Mouse (Mus musculus) layer of hippocampus, adult 18-20 months (tissue): ENCODE results near the gene Ints5. TPM values are rescaled to one million over a fixed set of nuclear protein-coding genes. Genes with fewer than 3 reads are reported as not detected.
A peak's percentile ranks its signal among the peaks of the same experiment; 100 is the strongest.

Experiments used
- DNase-seq, 2 experiments: peaks; one replicate each; pipeline ENCODE4 v3.0.0; 2022; ENCODE audit warnings: low spot score in 2 of 2
- microRNA-seq, 2 experiments: library from miRNA; unstranded; fragments of <30 nt; microRNA quantifications; one replicate each; pipeline ENCODE4 v1.2.0; 2021
- total RNA-seq, 2 experiments: library from RNA; stranded (reverse); gene quantifications; 2 replicates each; pipeline ENCODE4 v1.2.3; 2021

The Ints5 gene
- total RNA-seq, 2 experiments from 2014 or later: 25.6 to 26.3 TPM

DNA sequence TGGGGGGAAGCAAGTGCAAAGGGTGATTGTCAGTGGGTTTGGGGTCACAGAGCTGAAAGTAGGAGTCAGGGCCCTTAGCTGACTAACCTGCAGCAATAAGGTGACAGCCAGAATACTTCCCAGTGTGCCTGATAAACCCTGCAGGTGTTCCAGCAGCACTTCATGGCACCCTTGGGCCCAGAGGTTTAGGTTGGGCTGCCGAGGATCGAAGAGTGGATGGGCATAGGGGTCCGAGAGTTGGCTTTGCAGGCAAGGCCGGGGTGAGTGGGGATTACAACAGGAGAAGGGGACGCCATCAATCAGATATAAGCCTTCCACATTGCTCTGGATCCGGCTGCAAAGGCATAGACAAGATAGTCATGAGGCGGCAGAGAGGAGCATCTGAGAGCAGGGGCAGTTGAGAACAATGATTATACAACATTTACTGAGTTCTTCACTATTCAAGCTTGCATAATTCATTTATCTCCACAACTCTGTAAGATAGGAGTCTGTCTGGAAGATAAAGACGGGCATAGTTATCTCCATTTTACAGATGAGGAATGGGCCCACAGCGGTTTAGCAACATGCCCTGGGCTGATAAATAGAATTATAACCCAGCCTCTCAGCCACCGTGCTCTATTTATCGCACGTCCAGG, 35.2 kb downstream of the Ints5 start:
- DNase-seq: no peak

DNA sequence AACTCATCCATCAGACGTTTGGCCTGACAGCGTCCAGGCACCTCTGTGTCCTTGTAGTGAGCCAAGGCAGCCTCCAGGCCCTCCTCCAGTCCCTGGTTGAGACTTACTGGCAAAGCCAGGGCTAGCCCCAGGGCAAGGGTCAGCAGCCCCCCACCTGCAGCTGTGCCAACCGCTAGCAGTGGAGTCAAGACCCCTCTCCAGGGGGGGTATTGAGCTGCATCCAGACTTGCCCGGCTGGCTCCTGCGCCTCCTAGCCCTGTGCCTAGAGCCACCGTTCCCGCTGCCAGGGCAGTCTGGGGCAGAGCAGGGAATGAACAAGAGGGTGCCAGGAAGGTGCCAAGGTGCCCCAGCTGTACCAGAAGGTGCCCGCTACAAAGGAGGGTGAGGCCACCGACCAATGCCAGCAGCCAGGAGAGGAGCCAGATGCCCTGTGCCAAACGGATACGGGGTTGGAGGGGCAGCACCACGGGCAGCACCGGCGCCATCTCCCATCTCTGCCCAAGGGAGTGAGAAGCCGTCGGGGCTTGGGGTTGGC, 36.0 kb downstream of the Ints5 start:
- no peak for DNase-seq

DNA sequence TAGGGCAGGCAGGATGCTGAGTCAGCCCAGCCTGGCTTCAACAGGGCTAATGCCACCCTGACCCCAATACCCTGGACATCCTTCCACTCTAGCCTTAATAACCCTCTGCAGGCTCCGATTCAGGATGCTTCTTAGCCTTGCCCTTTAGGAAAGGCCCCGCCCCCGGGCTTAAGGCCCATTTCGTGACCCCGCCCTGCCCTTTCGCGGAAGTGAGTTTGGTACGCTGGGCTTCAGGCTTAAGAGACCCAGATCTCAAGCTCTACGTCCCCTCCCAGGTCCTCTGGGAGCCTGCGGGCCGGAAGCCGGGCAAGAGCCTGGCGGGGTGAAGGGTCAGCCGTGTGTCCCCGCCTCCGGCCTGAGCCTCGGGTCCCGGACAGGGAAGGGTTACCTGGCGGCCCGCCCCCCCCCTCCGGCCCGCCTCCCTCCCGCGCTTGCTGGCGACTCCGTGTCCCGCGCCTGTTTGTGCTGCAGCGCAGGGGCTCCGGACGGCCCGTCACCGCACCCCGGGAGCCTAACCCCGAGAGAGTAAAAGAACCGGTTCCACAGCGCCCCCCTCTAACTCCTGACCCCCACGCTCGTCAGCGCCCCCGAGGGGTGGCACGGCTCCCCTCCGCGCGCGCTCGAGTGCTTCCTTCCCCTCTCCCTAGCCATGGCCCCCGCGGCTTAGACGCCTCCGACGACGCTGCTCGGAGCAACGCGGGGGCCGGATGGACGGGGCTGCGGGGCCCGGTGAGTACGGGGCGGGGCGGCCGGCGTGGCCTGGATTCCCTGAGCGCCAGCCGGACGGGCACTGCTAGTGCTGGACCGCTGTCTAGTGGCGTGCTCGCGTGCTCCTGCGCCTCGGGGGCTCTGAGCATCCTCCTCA, 36.7 kb downstream of the Ints5 start, which contains the start of the genes Rom1 and Eml3:
Gene Rom1, minus strand, starts transcription at position 133 of the 865 bp plus-strand sequence.
Gene Eml3, plus strand, starts transcription at position 329 of the 865 bp plus-strand sequence.
- peak in 1 of 2 experiments; percentile 60 for DNase-seq

DNA sequence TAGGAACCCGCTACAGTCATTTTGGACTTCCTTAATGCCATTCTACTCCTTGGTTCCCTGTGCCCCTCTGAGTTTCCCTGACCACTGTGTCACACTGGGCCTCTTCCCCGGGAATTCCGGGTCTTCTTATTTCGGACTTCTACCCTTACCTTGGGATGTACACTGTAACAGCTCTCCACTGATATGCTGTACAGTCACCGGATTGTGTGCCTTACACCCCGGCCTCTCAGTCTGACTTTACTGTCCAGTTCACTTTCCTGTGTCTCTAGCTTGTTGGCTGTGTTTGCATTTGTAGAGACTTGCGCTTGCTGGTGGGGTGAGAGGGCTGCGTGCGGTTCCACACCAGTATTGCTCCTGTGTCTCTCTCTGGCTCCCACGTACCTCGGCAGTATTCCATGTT, 37.3 kb downstream of the Ints5 start:
- DNase-seq: no peak

DNA sequence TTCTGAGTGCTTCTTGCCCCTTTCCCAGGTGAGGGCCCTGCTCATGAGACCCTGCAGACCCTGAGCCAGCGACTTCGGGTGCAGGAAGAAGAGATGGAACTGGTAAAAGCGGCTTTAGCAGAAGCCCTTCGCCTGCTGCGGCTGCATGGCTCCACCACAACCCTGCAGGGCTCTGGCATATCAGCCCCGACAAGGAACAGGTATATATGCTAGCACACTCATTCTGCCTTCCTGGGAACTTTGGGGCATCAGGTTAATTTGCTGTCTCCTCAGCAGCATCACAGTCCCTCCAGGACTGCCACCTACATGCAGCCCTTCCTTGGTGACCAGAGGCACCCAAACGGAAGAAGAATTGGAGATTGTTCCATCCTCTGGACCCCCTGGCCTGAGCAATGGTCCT, 38.0 kb downstream of the Ints5 start:
- no peak for DNase-seq

DNA sequence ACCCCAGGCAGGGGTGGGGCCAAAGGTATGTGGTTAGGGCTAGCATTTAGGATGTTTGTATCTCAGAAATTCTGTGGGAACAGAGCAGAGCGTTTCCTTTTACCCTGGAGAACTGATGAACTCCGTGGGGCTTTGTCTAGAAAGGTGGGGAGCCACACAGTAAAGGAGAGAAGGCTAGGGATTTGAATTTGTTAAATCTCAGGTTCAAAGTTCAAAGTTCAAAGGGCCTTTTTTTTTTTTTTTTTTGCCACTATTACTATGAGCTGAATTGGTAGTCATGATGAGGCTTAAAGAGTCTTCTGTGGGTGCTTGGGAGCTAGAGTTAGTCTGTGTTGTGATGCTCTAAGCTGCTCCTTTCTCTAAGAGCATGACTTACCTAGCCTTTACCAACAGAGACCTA, 43.9 kb downstream of the Ints5 start:
- no peak for DNase-seq

DNA sequence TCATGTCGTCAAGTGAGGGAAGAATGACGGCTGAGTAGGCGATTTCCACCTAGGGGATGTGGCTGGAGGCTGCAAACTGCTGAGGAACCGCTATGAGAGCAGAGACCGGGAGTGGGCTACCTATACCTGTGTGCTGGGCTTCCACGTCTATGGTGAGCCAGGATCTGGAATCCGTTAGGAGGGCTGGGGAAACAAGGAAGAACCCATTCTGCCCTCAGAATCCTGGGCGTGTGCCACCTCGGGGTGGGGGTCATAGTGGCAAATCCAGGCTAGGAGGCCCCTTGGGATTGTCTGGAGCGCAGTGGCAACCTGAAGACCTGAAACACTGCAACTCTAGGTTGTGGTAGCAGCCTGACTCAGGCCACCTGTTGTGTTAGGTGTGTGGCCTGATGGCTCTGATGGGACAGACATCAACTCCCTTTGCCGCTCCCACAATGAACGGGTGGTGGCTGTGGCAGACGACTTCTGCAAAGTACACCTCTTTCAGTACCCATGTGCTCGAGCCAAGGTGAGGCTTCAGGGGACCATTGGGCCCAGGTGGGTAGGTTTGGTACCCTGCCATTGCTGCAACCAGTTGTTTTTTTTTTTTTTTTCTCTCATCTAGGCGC, 47.8 kb downstream of the Ints5 start:
- no peak for DNase-seq

DNA sequence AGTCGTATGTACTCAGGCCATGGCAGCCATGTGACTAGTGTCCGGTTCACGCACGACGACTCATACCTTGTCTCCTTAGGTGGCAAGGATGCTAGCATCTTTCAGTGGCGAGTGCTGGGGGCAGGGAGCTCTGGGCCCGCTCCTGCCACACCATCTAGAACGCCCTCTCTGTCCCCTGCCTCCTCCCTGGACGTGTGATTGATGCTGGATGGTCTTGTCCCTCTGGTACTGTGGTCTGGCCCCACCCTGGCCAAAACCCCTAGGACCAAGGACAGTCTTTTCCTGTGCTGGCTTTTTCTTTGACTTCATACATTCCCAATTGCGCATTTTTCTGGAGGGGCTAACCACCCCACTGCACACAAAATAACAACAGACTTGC, 48.3 kb downstream of the Ints5 start:
- no peak for DNase-seq

DNA sequence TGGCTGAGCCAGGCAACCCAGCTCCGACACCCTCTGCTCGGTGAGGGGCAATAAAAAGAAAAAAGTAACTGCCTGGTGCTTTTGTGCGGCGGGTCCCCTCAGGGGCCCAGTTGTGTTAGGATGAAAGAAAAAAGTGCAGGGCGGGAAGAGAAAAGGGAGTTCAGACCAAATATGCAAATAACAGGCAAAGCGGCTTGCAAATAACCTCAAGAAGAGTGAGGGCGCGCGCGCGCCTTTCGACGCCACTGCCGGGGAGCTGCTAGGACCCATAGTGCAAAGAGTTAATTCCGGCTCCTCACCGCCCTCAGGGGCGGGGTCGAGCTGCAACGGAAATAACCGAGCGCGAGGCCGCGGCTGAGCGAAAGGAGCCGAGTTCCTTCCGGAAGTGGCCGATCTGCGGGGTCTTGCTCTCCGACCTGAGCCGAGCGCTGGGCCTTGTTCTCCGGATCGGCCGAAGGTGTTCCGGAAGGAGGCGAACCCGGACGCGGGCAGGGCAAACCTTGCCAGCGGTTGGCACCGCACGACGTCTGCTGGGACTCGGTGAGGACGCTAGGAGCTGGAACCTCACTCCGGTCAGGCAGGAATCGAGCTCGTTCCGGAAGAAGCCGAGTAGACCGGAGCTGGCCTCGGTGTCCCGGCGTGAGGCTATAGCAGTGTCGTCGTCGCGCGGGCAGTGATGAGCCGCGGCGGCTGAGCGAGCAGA, 48.9 kb downstream of the Ints5 start, which contains the start of gene Mta2:
Gene Mta2, plus strand, starts transcription at position 361 of the 703 bp plus-strand sequence.
- DNase-seq: peak; percentile 91 to 95

DNA sequence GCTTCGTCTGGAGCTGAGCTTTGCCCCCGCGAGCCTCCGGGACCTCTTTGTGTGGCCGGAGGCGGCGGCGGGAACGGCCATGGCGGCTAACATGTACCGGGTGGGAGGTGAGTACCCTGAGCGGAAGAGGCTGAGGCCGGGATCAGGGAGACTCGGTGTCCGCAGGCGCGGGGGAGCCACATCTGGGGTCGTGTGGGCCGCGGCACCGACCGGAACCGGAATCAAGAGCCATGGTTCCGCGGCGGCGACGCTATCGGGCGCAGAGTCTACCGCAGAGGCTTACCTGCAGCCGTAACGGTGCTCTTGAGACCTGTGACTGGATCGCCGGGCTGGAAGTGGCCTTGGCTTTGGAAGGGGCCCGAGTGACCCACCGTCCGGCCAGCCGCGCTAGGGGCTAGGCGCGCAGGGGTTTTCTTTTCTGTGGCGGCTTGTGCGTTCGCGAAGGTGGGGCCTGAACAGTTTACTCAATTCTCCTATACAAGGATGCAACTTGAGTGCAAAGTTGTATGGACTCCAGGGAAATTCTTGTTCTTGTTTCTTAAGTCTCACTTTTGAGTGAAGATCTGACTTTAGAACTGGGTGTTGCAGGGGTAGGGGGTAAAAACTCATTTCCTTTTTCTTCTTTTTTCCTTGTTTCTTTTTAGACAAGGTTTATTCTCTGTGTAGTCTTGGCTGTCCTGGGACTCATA, 49.6 kb downstream of the Ints5 start:
- peak in 1 of 2 experiments; percentile 49 for DNase-seq

DNA sequence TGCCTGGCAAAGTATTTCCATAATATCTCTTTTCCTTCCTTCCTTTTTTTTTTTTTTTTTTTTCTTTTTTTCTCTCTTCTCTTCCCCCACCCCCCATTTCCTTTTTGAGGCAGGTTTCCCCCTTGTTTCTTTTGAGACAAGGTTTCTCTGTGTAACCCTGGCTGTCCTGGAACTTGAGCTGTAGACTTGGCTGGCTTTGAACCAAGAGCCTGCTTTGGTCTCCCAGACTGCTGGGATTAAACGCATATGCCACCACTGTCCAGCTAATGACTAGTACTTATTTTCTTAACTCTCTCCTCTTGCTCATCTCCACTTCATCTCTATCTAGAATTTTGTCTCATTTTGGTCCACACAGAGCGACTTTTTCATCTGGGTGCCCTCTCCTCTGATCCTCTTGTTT, 50.2 kb downstream of the Ints5 start:
- no peak for DNase-seq

DNA sequence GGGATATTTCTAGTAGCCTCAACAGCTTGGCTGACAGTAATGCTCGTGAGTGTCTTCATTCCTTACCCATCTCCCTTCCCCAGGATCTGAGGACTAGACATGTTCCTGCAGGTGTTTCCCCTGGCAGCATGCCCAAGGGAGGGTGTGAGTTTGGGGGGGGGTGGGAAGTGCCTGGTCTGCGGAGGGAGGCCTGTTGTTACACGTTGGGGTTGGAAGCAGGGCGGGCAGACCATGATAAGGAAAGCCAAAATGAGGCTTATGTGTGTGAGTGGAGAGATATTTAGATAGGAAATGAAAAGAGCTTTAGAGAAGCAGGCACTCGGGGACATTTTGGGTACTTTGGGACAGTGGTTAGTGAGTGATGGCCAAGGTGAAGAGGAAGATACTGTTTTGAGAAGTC, 51.3 kb downstream of the Ints5 start:
- DNase-seq: no peak

DNA sequence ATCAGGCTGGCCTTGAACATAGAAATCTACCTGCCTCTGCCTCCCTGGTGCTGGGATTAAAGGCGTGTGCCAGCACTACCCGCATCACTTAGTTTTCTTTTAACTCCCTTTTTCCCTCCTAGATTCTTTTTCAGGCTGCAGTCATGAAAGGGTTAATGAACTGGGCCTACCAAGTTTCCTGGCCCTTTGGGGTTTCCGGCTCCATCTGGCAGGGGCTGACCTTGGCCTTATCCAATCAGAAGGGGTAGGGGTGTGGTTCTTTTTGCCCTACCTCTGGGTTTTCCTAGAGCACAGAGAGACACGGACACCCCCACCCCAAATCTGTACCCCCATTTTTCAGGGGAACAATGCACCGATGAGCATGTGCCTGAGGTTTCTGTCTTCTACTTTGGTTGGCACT, 51.9 kb downstream of the Ints5 start:
- DNase-seq: no peak

DNA sequence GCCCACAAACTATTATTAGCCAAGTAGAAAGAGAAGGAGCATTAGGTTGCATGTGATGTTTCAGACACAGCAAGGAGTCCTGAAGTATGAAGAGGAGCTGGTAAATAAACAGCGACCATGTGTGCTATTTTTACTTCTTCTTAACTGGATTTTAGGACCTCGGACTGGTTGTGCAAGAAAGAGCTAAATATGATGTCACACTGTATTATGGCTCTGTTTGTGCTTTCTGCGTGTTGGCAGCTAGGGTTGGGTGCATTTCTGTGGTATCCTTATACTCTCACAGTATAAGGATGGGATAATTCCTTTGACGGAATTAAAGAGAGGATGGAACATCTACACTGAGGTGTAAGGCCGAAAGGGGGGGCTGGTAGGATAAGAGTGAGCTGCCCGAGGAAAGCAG, 52.4 kb downstream of the Ints5 start:
- DNase-seq: no peak

DNA sequence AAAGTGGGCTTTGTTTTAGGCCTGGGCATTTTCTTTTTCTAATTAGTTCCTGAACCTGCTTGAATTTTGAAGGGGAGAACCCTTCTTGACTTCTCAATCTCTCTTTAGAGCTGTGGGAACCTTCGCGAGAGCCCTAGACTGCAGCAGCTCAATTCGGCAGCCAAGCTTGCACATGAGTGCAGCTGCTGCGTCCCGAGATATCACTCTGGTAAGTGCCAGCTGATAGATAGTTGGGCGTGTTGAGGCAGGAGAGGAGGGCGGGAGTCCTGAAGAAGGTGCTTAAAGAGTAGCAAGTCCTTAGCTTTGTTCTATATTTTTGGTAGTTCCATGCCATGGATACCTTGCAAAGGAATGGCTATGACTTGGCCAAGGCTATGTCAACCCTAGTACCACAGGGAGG, 54.1 kb downstream of the Ints5 start:
- DNase-seq: no peak

Small RNAs within 50 kb of the gene (microRNA-seq; reads per million reads assigned to microRNA genes)
- 0 to 0.20 reads per million in 2 experiments for gene Mir5136

Other genes starting within 250 kb of the Ints5 start
- 100 to 1,000 TPM; 178 to 184 TPM for gene Chrm1, start 229.2 kb upstream of the Ints5 start, total RNA-seq
- 100 to 1,000 TPM; 145 to 153 TPM for gene Slc3a2, start 169.6 kb upstream of the Ints5 start, total RNA-seq
- gene Wdr74, start 157.2 kb upstream of the Ints5 start, total RNA-seq: 10 to 100 TPM; 53.0 to 55.2 TPM
- 1 to 10 TPM; 1.9 to 2.1 TPM for gene 1700092M07Rik, start 152.3 kb upstream of the Ints5 start, total RNA-seq
- 10 to 100 TPM; 59.5 to 63.6 TPM for gene Stx5a, start 151.6 kb upstream of the Ints5 start, total RNA-seq
- gene Nxf1, start 135.9 kb upstream of the Ints5 start, total RNA-seq: 10 to 100 TPM; 94.5 to 95.3 TPM
- 10 to 100 TPM; 69.1 to 74.4 TPM for gene Tmem223, start 122.0 kb upstream of the Ints5 start, total RNA-seq
- gene Tmem179b, start 118.5 kb upstream of the Ints5 start, total RNA-seq: 1 to 10 TPM; 8.6 to 9.6 TPM
- 10 to 100 TPM; 12.8 to 13.8 TPM for gene Taf6l, start 106.6 kb upstream of the Ints5 start, total RNA-seq
- 100 to 1,000 TPM; 106 to 111 TPM for gene Polr2g, start 94.4 kb upstream of the Ints5 start, total RNA-seq
- 1 to 10 TPM; 6.7 to 7.0 TPM for gene Zbtb3, start 90.5 kb upstream of the Ints5 start, total RNA-seq
- gene Ttc9c, start 73.7 kb upstream of the Ints5 start, total RNA-seq: 10 to 100 TPM; 39.9 to 41.1 TPM
- 100 to 1,000 TPM; 120 to 125 TPM for gene Hnrnpul2, start 73.0 kb upstream of the Ints5 start, total RNA-seq
- not detected for gene AC129217.1, start 63.2 kb upstream of the Ints5 start, total RNA-seq
- gene Bscl2, start 55.5 kb upstream of the Ints5 start, total RNA-seq: 10 to 100 TPM; 94.8 to 97.6 TPM
- 100 to 1,000 TPM; 153 TPM for gene Gng3, start 53.8 kb upstream of the Ints5 start, total RNA-seq
- under 1 TPM; 0.42 to 0.68 TPM for gene Lrrn4cl, start 42.2 kb upstream of the Ints5 start, total RNA-seq
- 100 to 1,000 TPM; 103 to 109 TPM for gene Ubxn1, start 21.5 kb upstream of the Ints5 start, total RNA-seq
- gene Uqcc3, start 12.1 kb upstream of the Ints5 start, total RNA-seq: 10 to 100 TPM; 30.2 to 30.4 TPM
- 1 to 10 TPM; 4.6 to 7.6 TPM for gene Lbhd1, start 9.3 kb upstream of the Ints5 start, total RNA-seq
- not detected for gene Gm49403, start 9.1 kb upstream of the Ints5 start, total RNA-seq
- gene 1810009A15Rik, start 4.2 kb upstream of the Ints5 start, total RNA-seq: 10 to 100 TPM; 24.2 to 30.3 TPM
- gene Gm49416, start 4.1 kb upstream of the Ints5 start, total RNA-seq: 1 to 10 TPM; 2.4 to 5.1 TPM
- gene Ganab, start 5.1 kb downstream of the Ints5 start, total RNA-seq: 100 to 1,000 TPM; 104 to 112 TPM
- gene B3gat3, start 27.4 kb downstream of the Ints5 start, total RNA-seq: 100 to 1,000 TPM; 166 to 169 TPM
- 1 to 10 TPM; 4.7 to 6.6 TPM for gene Rom1, start 36.4 kb downstream of the Ints5 start, total RNA-seq
- gene Eml3, start 36.5 kb downstream of the Ints5 start, total RNA-seq: 10 to 100 TPM in 1 of 2 experiments, 1 to 10 TPM in 1; 9.8 to 10.4 TPM
- gene Mta2, start 48.9 kb downstream of the Ints5 start, total RNA-seq: 10 to 100 TPM; 51.6 to 53.4 TPM
- 10 to 100 TPM; 21.9 to 22.5 TPM for gene Tut1, start 60.8 kb downstream of the Ints5 start, total RNA-seq
- 100 to 1,000 TPM; 257 to 269 TPM for gene Eef1g, start 74.0 kb downstream of the Ints5 start, total RNA-seq
- 10 to 100 TPM; 18.1 to 19.9 TPM for gene Ahnak, start 96.3 kb downstream of the Ints5 start, total RNA-seq
- not detected for gene Scgb1a1, start 195.0 kb downstream of the Ints5 start, total RNA-seq
- gene Asrgl1, start 242.6 kb downstream of the Ints5 start, total RNA-seq: 100 to 1,000 TPM; 151 to 160 TPM